Mouse (Mus musculus) heart, adult 2 months (tissue): ENCODE data around the gene Lrp5.

Experiments used
- CTCF ChIP-seq: fragments of 200-600 bp; IDR thresholded peaks from 2 replicates; pipeline ENCODE4 v1.8.1; 2022; ENCODE audit warnings: antibody characterized with exemption, mild to moderate bottlenecking, moderate library complexity
- EP300 ChIP-seq: fragments of 200-500 bp; IDR thresholded peaks from 2 replicates; pipeline ENCODE4 v1.6.1; 2011; ENCODE audit warnings: low read depth, low read length, control low read depth; ENCODE audit not compliant: insufficient read depth

DNA sequence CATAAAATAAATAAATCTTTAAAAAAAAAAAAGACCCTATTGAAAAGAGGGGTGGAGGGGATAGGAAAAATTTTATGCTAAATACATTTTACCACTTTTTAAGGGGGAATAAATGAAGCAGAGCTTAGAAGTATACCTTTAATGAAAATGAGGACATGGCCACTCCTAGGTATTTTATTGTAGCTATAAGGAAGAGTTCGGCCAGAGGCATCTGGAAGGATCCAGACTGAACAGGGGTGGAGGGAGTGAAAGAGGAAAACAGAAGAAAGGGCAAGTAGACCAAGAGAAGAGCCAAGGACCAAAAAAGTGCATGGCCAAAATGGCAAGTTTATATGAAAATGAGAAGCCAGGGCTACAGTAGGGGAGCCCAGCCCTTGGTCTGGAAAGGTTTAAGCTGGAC, 136.3 kb downstream of the Lrp5 start:
- no peak for TF ChIP-seq CTCF
- TF ChIP-seq EP300, result no peak
